29 mouse cellular contexts compared by ENCODE assay signal in the genomic region with DNA sequence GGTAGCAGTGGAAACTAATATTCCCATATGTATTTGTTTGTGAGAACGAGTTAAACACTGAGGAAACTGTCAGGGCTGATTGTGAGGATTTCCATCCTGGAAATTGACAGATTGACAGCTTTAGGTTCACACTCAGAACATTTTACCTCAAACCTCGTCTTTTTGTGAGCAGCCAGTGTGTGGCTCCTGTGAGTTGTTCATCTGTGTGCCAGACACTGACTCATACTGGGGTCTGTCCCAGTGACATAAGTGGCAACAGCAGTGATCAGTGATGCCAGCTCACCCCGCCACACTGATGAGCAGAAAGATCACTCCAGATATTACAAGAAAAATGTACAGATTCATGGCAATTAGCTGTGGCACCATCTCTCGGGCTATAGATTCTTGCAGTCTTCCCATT. TPM values are rescaled to one million over a fixed set of nuclear protein-coding genes. Genes with fewer than 3 reads are reported as not detected.
DNase-seq lines count a peak whose midpoint lies in the region; ATAC-seq and TF ChIP-seq lines count a peak whose summit lies in the region.
"Had no signal": no experiment of that assay in that cellular context is flagged by ENCODE, and none has a peak within 500 bp of the region (broad histone marks: within the 10 kb centered on the region; RNA-seq: fewer than 3 reads in every experiment).

No protein-coding gene starts in this region.

- H3K4me2 ChIP-seq in liver, embryonic 13.5 days: no peak overlapping the region
- H3K4me2 ChIP-seq in liver, postnatal 0 days (ENCODE audit: low read depth, low read length): no peak overlapping the region
- H3K4me2 ChIP-seq in CH12.LX (ENCODE audit: insufficient read depth, low read depth, poor library complexity, severe bottlenecking): no peak overlapping the region
- H3K4me2 ChIP-seq: embryonic facial prominence, embryonic 13.5 days; heart, embryonic 13.5 days; hindbrain, embryonic 14.5 days; liver, embryonic 15.5 days; lung, embryonic 15.5 days; neural tube, embryonic 12.5 days had no signal

- peaks cover 26% of the 10 kb centered on the region for H3K36me3 ChIP-seq in liver, embryonic 13.5 days
- peaks cover 37% of the 10 kb centered on the region for H3K36me3 ChIP-seq in liver, postnatal 0 days (replicated peaks; ENCODE audit: insufficient read depth, low read length)
- peaks cover 47 to 61% of the 10 kb centered on the region in 2 experiments for H3K36me3 ChIP-seq in CH12.LX (replicated peaks in 1 of 2; ENCODE audit: control insufficient read depth in 1 of 2, insufficient read depth in 1 of 2, low read length in 1 of 2)
- H3K36me3 ChIP-seq: embryonic facial prominence, embryonic 13.5 days; forebrain, embryonic 10.5 days; lung, embryonic 15.5 days; midbrain, embryonic 10.5 days; neural tube, embryonic 12.5 days had no signal

- peaks cover 10% of the 10 kb centered on the region for H3K79me2 ChIP-seq in CH12.LX (replicated peaks; ENCODE audit: control insufficient read depth, extremely low read depth, insufficient read depth, poor library complexity, severe bottlenecking)

- no peak; the same call in 1 of the 2 replicates for TF ChIP-seq RAD21 in CH12.LX (IDR thresholded peaks at IDR 0.05; ENCODE audit: low read depth, low read length)

- in situ Hi-C loops in CH12.LX (cut with MboI; ENCODE audit: low pct_ligation_motif_present, low pct_unique_long_range_greater_than_20kb, low sequenced_read_pairs): loop anchor here (25.0 kb wide), 1 partner anchor 478 kb away; a partner anchor contains a TSS

- no peak for TF ChIP-seq EP300 in liver, postnatal 0 days (IDR thresholded peaks at IDR 0.05; ENCODE audit: low read depth)
- no peak for TF ChIP-seq EP300 in CH12.LX (IDR thresholded peaks at IDR 0.05; ENCODE audit: low read length)

- no peak for TF ChIP-seq POLR2A in CH12.LX (IDR thresholded peaks at IDR 0.05; ENCODE audit: low read depth, low read length)

- dilution Hi-C loops in CH12.LX (cut with MboI; ENCODE audit: extremely low pct_ligation_motif_present, extremely low pct_unique_long_range_greater_than_20kb, low sequenced_read_pairs): no loop called here

- H3K27me3 ChIP-seq in liver, embryonic 13.5 days: no peaks in the 10 kb centered on the region
- H3K27me3 ChIP-seq in liver, postnatal 0 days (ENCODE audit: insufficient read depth, low read length): no peaks in the 10 kb centered on the region
- no peaks in the 10 kb centered on the region for H3K27me3 ChIP-seq in CH12.LX (replicated peaks)
- H3K27me3 ChIP-seq: embryonic facial prominence, embryonic 13.5 days; heart, embryonic 13.5 days; liver, embryonic 15.5 days; lung, embryonic 15.5 days; neural tube, embryonic 12.5 days had no signal

- 69% methylated on average over 4 of the region's 4 CpGs for WGBS in liver, embryonic 13.5 days (ENCODE audit: insufficient replicate concordance)
- 78% methylated on average over 4 of the region's 4 CpGs for WGBS in liver, postnatal 0 days (ENCODE audit: insufficient replicate concordance)

- no peak for ATAC-seq in cerebellum, adult (ENCODE audit: insufficient number of reproducible peaks, low FRiP score, low TSS enrichment)
- ATAC-seq in liver, embryonic 13.5 days (ENCODE audit: low read depth): no peak
- no peak for ATAC-seq in liver, postnatal 0 days
- ATAC-seq: forebrain, embryonic 16.5 days; intestine, postnatal 0 days had no signal

- DNase-seq in cerebellum, adult 9-11 months: peak; percentile 14
- DNase-seq in liver, embryonic 13.5 days: no peak
- no peak for DNase-seq in liver, postnatal 0 days
- no peak for DNase-seq in CH12.LX (ENCODE audit: extremely low read depth)
- no peak for DNase-seq in Muller cell, postnatal 12 days (ENCODE audit: inconsistent ontology term)
- no peak for DNase-seq in embryo, embryonic 10 days (ENCODE audit: low spot score)
- DNase-seq: gastrocnemius, adult 2 months; gastrocnemius, postnatal 36 days; heart, adult 2 months; heart, postnatal 10 days; kidney, postnatal 14 days; layer of hippocampus, adult 9-11 months; liver; right cerebral cortex, postnatal 4 days; thymus, postnatal 4 days had no signal

- H3K4me1 ChIP-seq in liver, embryonic 13.5 days (replicated peaks): peaks cover 71% of the 10 kb centered on the region
- peaks cover 38% of the 10 kb centered on the region for H3K4me1 ChIP-seq in liver, postnatal 0 days (ENCODE audit: insufficient read depth)
- H3K4me1 ChIP-seq in CH12.LX (ENCODE audit: control insufficient read depth in 1 of 2, insufficient read depth in 2 of 2): peaks cover 25 to 72% of the 10 kb centered on the region in 2 experiments
- H3K4me1 ChIP-seq: neural tube, embryonic 12.5 days had no signal

- no peak overlapping the region for H3K4me3 ChIP-seq in liver, embryonic 13.5 days (replicated peaks)
- H3K4me3 ChIP-seq in liver, postnatal 0 days (ENCODE audit: low read depth, low read length): no peak overlapping the region
- H3K4me3 ChIP-seq in CH12.LX (replicated peaks in 1 of 3; ENCODE audit: low read depth in 2 of 3, low read length in 2 of 3, poor library complexity in 1 of 3): no peak overlapping the region
- H3K4me3 ChIP-seq: embryonic facial prominence, embryonic 13.5 days; forebrain, embryonic 10.5 days; gastrocnemius, adult 2 months; heart, adult 2 months; heart, embryonic 13.5 days; liver, embryonic 15.5 days; lung, embryonic 15.5 days; midbrain, embryonic 10.5 days; myocyte; neural tube, embryonic 12.5 days had no signal

- H3K9me3 ChIP-seq in liver, embryonic 13.5 days (replicated peaks): no peaks in the 10 kb centered on the region
- no peaks in the 10 kb centered on the region for H3K9me3 ChIP-seq in liver, postnatal 0 days (ENCODE audit: low read length)
- no peaks in the 10 kb centered on the region for H3K9me3 ChIP-seq in CH12.LX (replicated peaks; ENCODE audit: low read length)
- H3K9me3 ChIP-seq: embryonic facial prominence, embryonic 13.5 days; forebrain, embryonic 10.5 days; G1E; heart, embryonic 13.5 days; liver, embryonic 15.5 days; lung, embryonic 15.5 days; midbrain, embryonic 10.5 days; neural tube, embryonic 12.5 days had no signal

- no peak for TF ChIP-seq CTCF in liver, postnatal 0 days (IDR thresholded peaks at IDR 0.05; ENCODE audit: low read depth)
- no peak for TF ChIP-seq CTCF in CH12.LX (conservative IDR thresholded peaks at IDR 0.05 in 1 of 2, IDR thresholded peaks at IDR 0.05 in 1 of 2; ENCODE audit: low read depth in 2 of 2, low read length in 2 of 2)

- no peak overlapping the region for H3K9ac ChIP-seq in liver, embryonic 13.5 days
- H3K9ac ChIP-seq in liver, postnatal 0 days (replicated peaks): no peak overlapping the region
- H3K9ac ChIP-seq in CH12.LX (ENCODE audit: insufficient read depth, low read depth): no peak overlapping the region
- H3K9ac ChIP-seq: embryonic facial prominence, embryonic 13.5 days; heart, embryonic 13.5 days; hindbrain, embryonic 14.5 days; liver, embryonic 15.5 days; lung, embryonic 15.5 days; neural tube, embryonic 12.5 days had no signal

- peak overlapping the region; percentile 41 for H3K27ac ChIP-seq in liver, embryonic 13.5 days
- no peak overlapping the region for H3K27ac ChIP-seq in liver, postnatal 0 days (ENCODE audit: low read depth)
- peak overlapping the region; percentile 11; the same call in 1 of the 2 replicates for H3K27ac ChIP-seq in CH12.LX (ENCODE audit: insufficient read depth, low read depth)
- H3K27ac ChIP-seq: embryonic facial prominence, embryonic 13.5 days; forebrain, embryonic 10.5 days; gastrocnemius, adult 2 months; heart, adult 2 months; heart, embryonic 13.5 days; hindbrain, embryonic 14.5 days; liver, embryonic 15.5 days; lung, embryonic 15.5 days; midbrain, embryonic 10.5 days; neural tube, embryonic 12.5 days; stomach, postnatal 0 days had no signal

TF ChIP-seq in CH12.LX, 34 proteins besides CTCF, POLR2A, EP300 and RAD21:
- TF ChIP-seq SMC3 (IDR thresholded peaks at IDR 0.05; ENCODE audit: low read depth, low read length) (peak; percentile 25; the same call in 1 of the 2 replicates), MAX (IDR thresholded peaks at IDR 0.05; ENCODE audit: low read length) (no peak)

RNA-seq across cellular contexts. Expression of a gene that starts 21.9 kb away (rescaled TPM):
- 14.0 and 20.3 TPM in 2 replicates for polyA plus RNA-seq in liver, embryonic 13.5 days (2015; fragmentation: Nextera tagmentation; extraction: Ambion mirVana)
- 9.6 and 10.3 TPM in 2 replicates for polyA plus RNA-seq in liver, postnatal 0 days (2015; fragmentation: Nextera tagmentation; extraction: Ambion mirVana)
- total RNA-seq in CH12.LX (2012; rRNA removed) (55.5 and 63.6 TPM in 2 replicates), CH12.LX (2014; rRNA removed) (53.5 and 66.4 TPM in 2 replicates)
- 62.8 and 81.7 TPM in 2 replicates for polyA plus RNA-seq in CH12.LX (2012; ENCODE audit: insufficient read length, low read depth)

RNA-seq across cellular contexts. Expression of a gene that starts 41.1 kb away (rescaled TPM):
- 65.6 and 78.3 TPM in 2 replicates for polyA plus RNA-seq in liver, embryonic 13.5 days (2015; fragmentation: Nextera tagmentation; extraction: Ambion mirVana)
- 44.3 and 46.5 TPM in 2 replicates for polyA plus RNA-seq in liver, postnatal 0 days (2015; fragmentation: Nextera tagmentation; extraction: Ambion mirVana)
- total RNA-seq in CH12.LX (2012; rRNA removed) (146 and 169 TPM in 2 replicates), CH12.LX (2014; rRNA removed) (245 and 260 TPM in 2 replicates)
- 147 and 155 TPM in 2 replicates for polyA plus RNA-seq in CH12.LX (2012; ENCODE audit: insufficient read length, low read depth)
